Mouse (Mus musculus) left cerebral cortex, postnatal 25 days (tissue): ENCODE results near the gene Tpte. TPM values are rescaled to one million over a fixed set of nuclear protein-coding genes. Genes with fewer than 3 reads are reported as not detected.
A peak's percentile ranks its signal among the peaks of the same experiment; 100 is the strongest.

Experiments used
- DNase-seq, 2 experiments: peaks; one replicate each; pipeline ENCODE4 v3.0.0; 2022; ENCODE audit warnings: low spot score in 2 of 2, mixed read lengths in 1 of 2
- intact Hi-C: fragments of 180-260 bp; cut with DNase I; formaldehyde crosslinking; loops from one replicate; pipeline ENCODE4 v1.15.1; 2025
- total RNA-seq, 2 experiments: library from RNA; stranded (reverse); gene quantifications; 2 replicates each; pipeline ENCODE4 v1.2.3; 2021

Gene Tpte
- total RNA-seq, 2 experiments from 2014 or later = not detected

DNA sequence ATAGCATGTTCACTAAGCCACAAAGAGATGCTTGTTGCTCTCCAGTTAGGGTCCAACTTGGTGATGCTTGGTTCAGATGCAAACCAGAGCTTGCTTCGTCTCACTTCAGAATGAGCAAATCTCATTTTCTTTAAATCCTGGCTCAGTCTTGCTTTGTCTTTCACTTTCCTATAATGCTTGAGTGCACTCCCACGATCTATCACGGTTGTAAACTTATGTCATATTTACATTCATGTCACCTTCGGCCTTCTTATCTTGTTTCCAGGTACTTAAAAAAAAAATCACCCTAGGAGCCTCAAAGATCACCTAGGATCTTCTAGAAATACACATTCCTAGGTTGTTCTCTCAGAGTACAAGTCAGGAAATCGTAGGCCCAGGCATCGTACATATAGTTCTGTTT is 76.6 kb downstream of the Tpte start:
- DNase-seq = no peak
- intact Hi-C loops = no loop called here

DNA sequence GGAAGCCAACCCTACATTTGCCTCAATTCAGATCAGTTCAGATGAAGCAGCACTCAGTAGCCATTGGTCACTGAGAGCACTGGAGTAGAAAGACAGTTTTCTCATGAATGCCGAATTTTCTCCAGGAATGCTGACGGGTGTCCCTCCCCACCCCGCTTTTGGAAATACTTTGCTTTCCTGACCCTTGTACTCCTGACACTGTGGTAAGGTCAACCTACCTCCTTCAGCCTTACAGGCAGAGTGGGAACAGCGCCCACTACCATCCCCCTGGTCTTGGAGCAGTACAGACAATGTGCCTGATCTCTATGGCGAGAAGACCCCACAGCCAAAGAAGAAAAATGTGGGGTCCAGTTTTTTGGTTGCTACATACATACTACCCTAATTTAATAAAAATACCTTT is 93.1 kb downstream of the Tpte start:
- DNase-seq = no peak
- intact Hi-C loops = loop anchor here (2.0 kb wide), 1 partner anchor 184 kb away; the partner anchor contains the start of gene Vps36

GRCm38 (mm10) chr8:22376903-22377302 is 93.7 kb downstream of the Tpte start:
- DNase-seq = peak in 1 of 2 experiments; percentile 6
- intact Hi-C loops = loop anchor here (2.0 kb wide), 1 partner anchor 184 kb away; the partner anchor contains the start of gene Vps36

GRCm38 (mm10) chr8:22380934-22381333 is 97.7 kb downstream of the Tpte start:
- peak; percentile 14 to 63 for DNase-seq
- intact Hi-C loops = no loop called here

DNA sequence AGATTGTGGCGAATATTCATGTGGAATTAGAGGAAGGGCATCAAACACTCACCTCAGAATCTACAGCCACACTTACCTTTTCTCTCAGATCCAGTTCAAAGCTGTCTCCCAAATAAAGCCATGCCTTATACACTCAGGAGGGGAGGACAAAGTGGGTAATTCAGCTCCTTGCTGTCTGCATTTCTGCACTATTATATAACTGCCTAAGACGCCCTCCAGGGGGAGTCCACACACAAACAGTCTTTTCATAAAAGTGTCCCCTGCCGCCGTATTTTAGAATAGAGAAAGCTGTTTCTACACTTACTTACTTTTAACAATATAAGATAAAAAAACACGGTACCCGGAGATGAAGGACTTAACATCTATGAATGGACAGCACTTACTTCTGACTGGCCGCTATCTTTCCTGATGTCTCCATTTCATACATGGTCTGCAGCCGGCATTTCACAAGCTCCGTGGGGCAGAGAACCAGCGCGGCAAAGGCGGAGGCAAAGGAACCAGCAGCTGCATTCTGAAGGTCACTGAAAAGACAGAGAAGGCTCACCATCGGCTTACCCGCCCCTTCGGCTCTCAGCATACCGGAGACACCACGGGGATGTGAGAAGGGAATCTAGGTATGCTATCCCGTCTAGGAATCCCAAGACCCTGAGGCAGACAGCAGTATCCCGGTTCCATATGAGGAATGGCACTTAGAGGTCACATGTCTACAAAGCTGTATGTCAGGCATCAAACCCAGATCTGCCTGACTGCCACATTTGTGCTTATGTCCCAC is 99.8 kb downstream of the Tpte start:
- DNase-seq = peak in 1 of 2 experiments; percentile 4
- intact Hi-C loops = no loop called here

DNA sequence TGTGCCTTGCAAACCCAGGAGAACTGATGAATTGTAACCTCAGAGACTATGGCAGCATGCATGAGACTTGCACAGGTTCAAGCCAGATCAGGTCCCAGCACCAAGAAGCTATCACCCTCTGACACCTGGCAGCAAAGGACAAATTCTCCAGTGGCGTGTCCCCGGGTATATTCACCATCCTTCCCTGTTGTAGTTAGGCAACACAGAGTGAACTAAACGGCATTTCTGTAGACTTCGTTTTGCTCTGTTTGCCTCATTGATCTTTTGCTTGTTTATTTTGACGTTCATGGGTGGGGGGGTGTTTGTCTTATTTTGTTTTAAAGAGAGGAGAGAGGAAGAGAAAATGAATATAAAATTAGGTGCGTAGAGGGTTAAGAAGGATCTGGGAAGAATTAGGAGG is 101.9 kb downstream of the Tpte start:
- DNase-seq = no peak
- intact Hi-C loops = no loop called here

GRCm38 (mm10) chr8:22389874-22390273 is 106.6 kb downstream of the Tpte start:
- no peak for DNase-seq
- intact Hi-C loops = loop anchor here (10.0 kb wide), 1 partner anchor 395 kb away; no protein-coding TSS in a partner anchor

DNA sequence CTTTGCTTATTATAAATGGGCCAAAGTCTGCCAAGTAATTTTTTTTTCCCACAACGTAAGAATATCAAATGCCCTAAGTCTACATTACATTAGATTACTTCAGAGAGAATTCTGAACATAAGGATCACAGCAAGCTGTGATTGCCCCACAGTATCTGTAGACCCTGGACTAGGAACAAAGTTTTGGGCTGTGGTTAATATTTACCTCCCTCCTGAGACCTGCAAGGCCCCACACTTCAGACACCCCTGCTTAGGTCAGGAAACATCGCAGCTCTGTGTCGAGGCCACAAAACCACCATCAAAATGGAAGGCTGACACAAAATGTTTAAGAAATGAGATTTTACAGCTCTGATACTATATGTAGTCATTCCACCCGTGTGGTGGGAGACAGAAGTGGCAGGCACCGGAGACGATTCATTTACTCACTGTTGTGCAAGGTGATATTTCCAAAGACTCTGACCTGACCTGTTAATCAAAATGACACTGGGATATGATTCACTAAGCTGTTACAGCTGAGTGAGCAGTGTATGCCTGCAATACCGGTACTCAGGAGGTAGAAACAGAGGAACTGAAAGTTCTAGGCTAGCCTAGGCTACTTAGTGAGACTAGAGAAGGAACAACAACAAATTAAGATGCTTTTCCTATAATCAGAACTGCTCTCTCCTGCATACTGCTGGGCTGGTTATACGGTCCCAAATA is 107.7 kb downstream of the Tpte start:
- intact Hi-C loops = loop anchor here (10.0 kb wide), 1 partner anchor 396 kb away; no protein-coding TSS in a partner anchor
- no peak for DNase-seq

DNA sequence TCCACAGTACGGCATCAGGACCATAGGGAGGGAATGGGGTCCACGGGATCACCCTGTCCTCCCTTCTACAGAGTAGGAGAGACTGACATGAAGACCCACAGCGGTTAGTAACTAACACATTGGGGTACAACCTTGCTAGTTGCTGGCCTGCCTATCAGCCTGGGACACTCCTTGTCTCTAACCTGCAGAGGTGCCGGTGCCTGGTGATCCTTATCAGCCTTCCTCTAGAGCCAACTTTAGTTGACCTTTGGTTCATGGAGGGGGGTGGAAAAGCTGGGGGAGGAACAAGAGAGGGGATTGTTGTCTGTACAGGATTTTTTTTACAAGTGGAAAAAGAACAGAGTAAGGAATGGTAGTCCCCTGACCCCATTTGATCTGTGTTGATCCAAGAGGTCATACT is 111.2 kb downstream of the Tpte start:
- intact Hi-C loops = loop anchor here (10.0 kb wide), 1 partner anchor 400 kb away; no protein-coding TSS in a partner anchor

GRCm38 (mm10) chr8:22395256-22395655 is 112.0 kb downstream of the Tpte start:
- intact Hi-C loops = loop anchor here (5.0 to 10.0 kb wide), 2 partner anchors 203 to 400 kb away; partner anchors contain the start of gene Vps36
- DNase-seq = no peak

More for the DNA sequence above, 111.2 kb downstream of the Tpte start:
- DNase-seq = no peak

GRCm38 (mm10) chr8:22397811-22398141 is 114.5 kb downstream of the Tpte start:
- intact Hi-C loops = loop anchor here (5.0 to 10.0 kb wide), 2 partner anchors 205 to 403 kb away; partner anchors contain the start of gene Vps36
- no peak for DNase-seq

GRCm38 (mm10) chr8:22398142-22398951 is 115.1 kb downstream of the Tpte start, which contains the start of gene Slc25a15:
Gene Slc25a15 (minus strand): TSS chr8:22398597.
- intact Hi-C loops = loop anchor here (5.0 to 10.0 kb wide), 2 partner anchors 206 to 404 kb away; partner anchors contain the start of gene Vps36
- DNase-seq = peak; percentile 84 to 88

- intact Hi-C loops = loop anchor here (5.0 to 10.0 kb wide), 2 partner anchors 207 to 405 kb away; partner anchors contain the start of gene Vps36
- DNase-seq = no peak
Measured at GRCm38 (mm10) chr8:22399285-22399880, 116.1 kb downstream of the Tpte start.

DNA sequence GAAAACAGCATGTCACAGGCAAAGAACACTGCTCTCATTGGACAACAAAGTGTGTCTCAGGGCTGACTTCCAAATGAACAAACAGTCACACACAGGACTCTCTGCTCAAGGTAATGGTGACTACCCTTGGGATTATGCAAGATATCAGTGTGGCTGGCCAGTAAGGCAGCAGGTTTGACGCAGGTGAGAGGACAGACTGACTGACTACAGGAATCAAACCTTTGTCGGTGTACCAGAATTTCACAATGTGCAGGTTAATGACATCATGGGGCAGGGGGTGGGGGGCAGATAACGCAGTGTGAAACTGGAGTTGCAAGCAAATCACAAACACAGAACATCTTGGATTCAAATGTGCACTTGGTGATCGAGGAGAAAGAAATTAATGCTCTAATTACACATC is 117.4 kb downstream of the Tpte start:
- intact Hi-C loops = no loop called here
- no peak for DNase-seq

DNA sequence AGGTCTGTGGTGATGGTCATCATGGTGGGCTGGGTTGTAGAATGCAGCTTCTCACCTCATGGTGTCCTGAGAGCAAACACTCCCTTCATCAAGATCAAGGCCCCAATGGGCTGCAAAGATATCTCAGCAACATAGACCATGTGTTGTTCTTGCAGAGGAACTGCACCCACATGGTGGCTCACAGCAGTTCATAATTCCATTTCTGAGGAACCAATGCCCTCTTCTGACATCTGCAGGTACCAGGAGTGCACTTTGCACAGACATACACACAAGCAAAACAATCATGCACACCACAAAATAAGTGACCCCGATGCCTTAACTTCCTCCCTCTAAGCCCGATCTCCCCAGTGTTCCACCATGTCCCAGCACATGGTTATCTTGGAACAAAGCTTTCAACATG is 120.0 kb downstream of the Tpte start:
- no peak for DNase-seq
- intact Hi-C loops = no loop called here

- intact Hi-C loops = no loop called here
Measured at GRCm38 (mm10) chr8:22405733-22406132, 122.5 kb downstream of the Tpte start.

GRCm38 (mm10) chr8:22410688-22411281 is 127.5 kb downstream of the Tpte start:
- intact Hi-C loops = loop anchor here (1.0 kb wide), 1 partner anchor 217 kb away; no protein-coding TSS in a partner anchor

More at GRCm38 (mm10) chr8:22405733-22406132, 122.5 kb downstream of the Tpte start:
- no peak for DNase-seq

GRCm38 (mm10) chr8:22411282-22411702 is 128.1 kb downstream of the Tpte start, which contains the start of gene Mrps31:
Gene Mrps31 (plus strand): TSS chr8:22411361.
- intact Hi-C loops = loop anchor here (1.0 kb wide), 1 partner anchor 218 kb away; no protein-coding TSS in a partner anchor
- peak; percentile 85 to 94 for DNase-seq

More at GRCm38 (mm10) chr8:22410688-22411281, 127.5 kb downstream of the Tpte start:
- DNase-seq = no peak
